Mouse (Mus musculus) left cerebral cortex, adult 2 months (tissue): Measurements from ENCODE around the gene Plekha5. TPM values are rescaled to one million over a fixed set of nuclear protein-coding genes. Genes with fewer than 3 reads are reported as not detected.
"Not testable (repeated sequence)": the region's sequence is repeated elsewhere in the genome, so short reads cannot be mapped to it uniquely, and the experiment has no call there.

Source experiments
- DNase-seq, 2 experiments: peaks; one replicate each; pipeline ENCODE4 v3.0.0; 2021 to 2022; ENCODE audit warnings: low spot score in 2 of 2, mixed read lengths in 1 of 2; ENCODE audit errors: extremely low spot score in 1 of 2
- H3K27ac ChIP-seq: fragments of 200-600 bp; 2 replicates; pipeline ENCODE4 v1.8.1; 2022
- H3K4me3 ChIP-seq: fragments of 200-600 bp; 2 replicates; pipeline ENCODE4 v1.8.1; 2022
- CTCF ChIP-seq: fragments of 200-600 bp; IDR thresholded peaks from 2 replicates; pipeline ENCODE4 v1.8.1; 2022; ENCODE audit warnings: antibody characterized with exemption, mild to moderate bottlenecking, moderate library complexity
- intact Hi-C: fragments of 180-260 bp; cut with DNase I; formaldehyde crosslinking; loops from one replicate; pipeline ENCODE4 v1.15.1; 2025
- total RNA-seq, 2 experiments: library from RNA; stranded (reverse); gene quantifications; 2 replicates each; pipeline ENCODE4 v1.2.3; 2021

Plekha5 gene
- total RNA-seq, 2 experiments from 2014 or later: 117 to 121 TPM

GRCm38 (mm10) chr6:140498958-140499357 is 75.1 kb downstream of the Plekha5 start:
- no peak for DNase-seq
- intact Hi-C loops: no loop called here
- no peak for TF ChIP-seq CTCF
- Histone ChIP-seq H3K27ac (no peak overlapping the region), H3K4me3 (no peak overlapping the region)

GRCm38 (mm10) chr6:140500829-140501228 is 77.0 kb downstream of the Plekha5 start:
- H3K4me3 ChIP-seq, H3K27ac ChIP-seq, DNase-seq, intact Hi-C loops: not testable (repeated sequence)
- TF ChIP-seq CTCF: peak; percentile 52

- H3K4me3 ChIP-seq: no peak overlapping the region
- no peak overlapping the region for H3K27ac ChIP-seq
- DNase-seq: peak in 1 of 2 experiments; percentile 8
- intact Hi-C loops: no loop called here
- no peak for TF ChIP-seq CTCF
These were observed 78.0 kb downstream of the Plekha5 start for GRCm38 (mm10) chr6:140501841-140502240.

- TF ChIP-seq CTCF: no peak
- peak in 1 of 2 experiments; percentile 7 for DNase-seq
- Histone ChIP-seq H3K4me3 (no peak overlapping the region), H3K27ac (no peak overlapping the region)
- intact Hi-C loops: no loop called here
These were observed 80.9 kb downstream of the Plekha5 start for GRCm38 (mm10) chr6:140504796-140505195.

- TF ChIP-seq CTCF: no peak
- Histone ChIP-seq H3K4me3 (no peak overlapping the region), H3K27ac (no peak overlapping the region)
- DNase-seq: no peak
- intact Hi-C loops: no loop called here
These were observed 83.8 kb downstream of the Plekha5 start for GRCm38 (mm10) chr6:140507605-140508004.

- no peak for DNase-seq
- H3K4me3 ChIP-seq: no peak overlapping the region
- no peak overlapping the region for H3K27ac ChIP-seq
- no peak for TF ChIP-seq CTCF
- intact Hi-C loops: no loop called here
These were observed 84.8 kb downstream of the Plekha5 start for GRCm38 (mm10) chr6:140508475-140509150.

GRCm38 (mm10) chr6:140509151-140509530 is 85.3 kb downstream of the Plekha5 start:
- intact Hi-C loops: no loop called here
- Histone ChIP-seq H3K4me3 (no peak overlapping the region), H3K27ac (no peak overlapping the region)
- no peak for DNase-seq
- no peak for TF ChIP-seq CTCF

GRCm38 (mm10) chr6:140512016-140512415 is 88.2 kb downstream of the Plekha5 start:
- no peak for DNase-seq
- H3K4me3 ChIP-seq: no peak overlapping the region
- intact Hi-C loops: loop anchor here (5.0 kb wide), 1 partner anchor 35 kb away; no protein-coding TSS in a partner anchor
- H3K27ac ChIP-seq: peak overlapping the region; percentile 61
- TF ChIP-seq CTCF: no peak

GRCm38 (mm10) chr6:140512427-140512826 is 88.6 kb downstream of the Plekha5 start:
- Histone ChIP-seq H3K27ac (peak overlapping the region; percentile 61), H3K4me3 (no peak overlapping the region)
- DNase-seq: no peak
- no peak for TF ChIP-seq CTCF
- intact Hi-C loops: loop anchor here (5.0 kb wide), 1 partner anchor 35 kb away; no protein-coding TSS in a partner anchor

- Histone ChIP-seq H3K27ac (peak overlapping the region; percentile 73), H3K4me3 (peak overlapping the region; percentile 3; the same call in 1 of the 2 replicates)
- no peak for TF ChIP-seq CTCF
- no peak for DNase-seq
- intact Hi-C loops: loop anchor here (5.0 kb wide), 1 partner anchor 37 kb away; no protein-coding TSS in a partner anchor
These were observed 90.6 kb downstream of the Plekha5 start for GRCm38 (mm10) chr6:140514205-140515110.

- intact Hi-C loops: no loop called here
- no peak overlapping the region for H3K27ac ChIP-seq
- H3K4me3 ChIP-seq: no peak overlapping the region
- DNase-seq: no peak
- TF ChIP-seq CTCF: no peak
These were observed 91.7 kb downstream of the Plekha5 start for GRCm38 (mm10) chr6:140515550-140515949.

- Histone ChIP-seq H3K27ac (no peak overlapping the region), H3K4me3 (no peak overlapping the region)
- intact Hi-C loops: no loop called here
- TF ChIP-seq CTCF: no peak
- no peak for DNase-seq
These were observed 92.3 kb downstream of the Plekha5 start for GRCm38 (mm10) chr6:140516202-140516601.
